Mouse (Mus musculus) heart, postnatal 4 days (tissue): ENCODE results near the gene Papolb. TPM values are rescaled to one million over a fixed set of nuclear protein-coding genes. Genes with fewer than 3 reads are reported as not detected.
A peak's percentile ranks its signal among the peaks of the same experiment; 100 is the strongest.

Experiments
- DNase-seq: peaks from one replicate; pipeline ENCODE4 v3.0.0; 2021
- total RNA-seq, 2 experiments: library from RNA; stranded (reverse); gene quantifications; 2 replicates each; pipeline ENCODE4 v1.2.3; 2021

Gene Papolb
- total RNA-seq, 2 experiments from 2014 or later, result 0.18 to 0.19 TPM

DNA sequence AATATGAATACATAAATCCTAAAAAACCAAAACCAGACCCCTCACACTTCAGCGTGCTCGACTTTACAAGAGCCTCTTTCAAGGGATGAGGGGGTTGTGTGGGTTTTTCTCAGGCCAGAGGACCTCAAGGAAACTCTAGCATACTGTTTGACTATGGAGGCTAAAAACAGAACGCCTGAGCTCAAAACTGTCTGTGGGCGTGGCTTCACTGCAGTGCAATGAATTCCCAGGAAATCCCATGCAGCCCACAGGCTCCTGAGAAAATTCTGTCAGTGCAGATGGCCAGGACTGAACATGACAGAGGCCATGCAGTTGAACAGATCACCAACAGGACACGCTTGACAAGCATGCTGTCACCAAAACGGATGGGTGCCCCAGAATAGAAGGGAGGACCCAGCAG is 10.9 kb downstream of the Papolb start:
- no peak for DNase-seq

DNA sequence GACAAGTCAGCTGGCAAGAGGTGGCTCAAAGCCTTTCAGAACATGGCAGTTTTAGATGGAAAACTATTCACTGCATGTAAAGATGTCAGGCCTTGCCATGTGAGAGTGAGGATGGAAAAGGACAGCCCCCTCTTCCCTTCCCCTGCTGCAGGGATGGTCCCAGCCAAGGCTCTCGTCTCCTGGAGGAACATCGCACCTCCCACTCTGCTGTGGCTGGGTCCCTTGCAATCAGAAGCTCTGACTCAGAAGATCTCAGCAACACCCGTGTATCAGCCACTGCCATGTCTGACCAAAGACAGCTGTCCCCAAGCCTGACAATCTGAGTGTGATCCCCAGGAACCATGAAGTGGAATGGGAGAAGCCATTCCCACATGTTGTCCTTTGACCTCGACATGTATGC is 17.8 kb downstream of the Papolb start:
- no peak for DNase-seq

DNA sequence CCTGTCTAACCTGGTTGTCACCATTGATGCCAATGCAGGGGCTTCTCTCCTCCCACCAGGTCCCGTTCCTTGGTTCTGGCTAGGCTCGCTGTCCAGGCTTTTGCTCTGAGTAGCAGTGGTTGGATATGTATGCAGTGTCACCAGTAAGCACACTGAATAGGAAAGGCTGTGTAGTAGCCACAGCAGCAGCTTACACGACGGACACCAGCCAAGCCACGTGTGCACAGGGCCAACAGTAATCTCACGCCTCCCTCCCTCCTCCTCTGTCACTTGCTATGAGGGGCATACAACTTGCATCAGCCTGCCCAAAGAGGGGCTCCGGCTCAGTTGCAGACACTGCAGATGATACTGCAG is 19.8 kb downstream of the Papolb start:
- DNase-seq, result no peak

DNA sequence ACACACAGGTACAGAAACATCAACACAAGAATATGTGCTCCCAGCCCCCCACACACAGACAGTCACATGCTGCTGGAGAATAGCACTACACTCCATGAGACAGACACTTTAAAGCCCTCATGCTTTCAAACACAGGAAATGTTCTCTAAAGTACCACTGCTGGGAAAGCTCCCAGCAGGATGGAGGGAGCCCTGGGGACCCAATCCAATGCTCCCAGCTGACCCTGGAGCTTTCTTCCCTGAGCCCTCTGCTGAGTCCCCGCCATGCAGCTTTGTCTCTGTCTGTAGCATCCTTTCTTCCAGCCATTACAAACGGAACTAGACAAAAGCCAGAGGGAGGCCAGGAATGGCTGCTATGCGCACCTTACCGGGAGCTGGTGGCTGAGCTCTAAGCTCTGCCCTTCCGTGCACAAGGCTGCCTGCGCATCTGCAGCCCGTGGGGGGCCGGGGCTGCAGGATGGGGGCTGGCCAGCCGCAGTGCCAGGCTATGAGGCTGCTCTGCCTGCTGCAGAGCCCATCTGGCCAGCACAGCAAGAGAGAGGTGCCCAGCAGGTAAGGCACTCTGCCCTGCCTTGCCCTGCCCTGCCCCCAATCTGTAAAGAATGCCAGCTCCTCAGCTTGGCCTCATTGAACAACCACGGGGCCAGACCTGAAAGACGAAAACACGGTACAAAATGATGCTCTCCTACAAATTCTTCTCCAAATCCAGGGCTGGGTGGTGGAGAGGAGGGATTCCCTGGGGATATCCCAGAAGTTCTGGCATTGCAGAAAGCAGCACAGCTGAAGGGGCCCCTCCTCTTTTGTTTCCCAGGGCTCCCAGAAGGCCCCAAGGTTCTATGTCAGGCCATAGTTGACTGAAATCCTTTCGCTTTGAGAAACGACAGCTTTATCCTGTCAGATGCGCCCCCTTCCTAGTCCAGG is 20.5 kb downstream of the Papolb start:
- no peak for DNase-seq

DNA sequence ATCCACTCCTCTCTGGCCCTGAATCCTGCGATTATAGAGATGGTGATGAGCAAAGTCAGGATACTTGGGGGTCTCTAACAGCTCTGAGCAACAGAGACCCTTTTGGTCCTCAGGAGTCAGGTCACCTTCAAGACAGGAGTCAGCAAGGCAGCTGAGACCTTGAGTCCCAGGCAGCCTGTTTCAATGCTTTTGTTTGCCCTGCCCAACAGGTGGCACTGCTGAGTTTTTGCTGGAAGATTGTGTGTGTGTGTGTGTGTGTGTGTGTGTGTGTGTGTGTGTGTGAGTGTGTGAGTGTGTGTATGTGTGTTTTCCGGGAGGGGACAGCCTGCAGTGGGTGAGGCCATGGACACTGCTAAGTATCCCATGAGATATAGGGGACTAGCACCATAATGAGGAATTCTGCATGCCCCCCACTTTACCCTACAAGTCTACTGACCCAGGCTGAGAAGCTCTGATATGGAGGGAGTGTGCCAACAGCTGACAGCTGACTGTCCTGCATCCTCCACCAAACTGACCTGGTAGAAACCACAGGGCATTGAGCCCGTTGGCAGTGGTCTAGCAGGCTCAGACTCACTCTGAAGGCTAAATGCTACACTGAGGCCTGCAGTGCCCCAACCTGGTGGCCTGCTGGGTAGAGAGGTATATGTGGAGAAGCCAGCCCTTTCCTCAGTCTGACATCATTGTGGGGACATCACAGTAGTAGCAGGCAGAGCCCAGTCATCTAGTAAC is 24.0 kb downstream of the Papolb start:
- peak; percentile 41 for DNase-seq

DNA sequence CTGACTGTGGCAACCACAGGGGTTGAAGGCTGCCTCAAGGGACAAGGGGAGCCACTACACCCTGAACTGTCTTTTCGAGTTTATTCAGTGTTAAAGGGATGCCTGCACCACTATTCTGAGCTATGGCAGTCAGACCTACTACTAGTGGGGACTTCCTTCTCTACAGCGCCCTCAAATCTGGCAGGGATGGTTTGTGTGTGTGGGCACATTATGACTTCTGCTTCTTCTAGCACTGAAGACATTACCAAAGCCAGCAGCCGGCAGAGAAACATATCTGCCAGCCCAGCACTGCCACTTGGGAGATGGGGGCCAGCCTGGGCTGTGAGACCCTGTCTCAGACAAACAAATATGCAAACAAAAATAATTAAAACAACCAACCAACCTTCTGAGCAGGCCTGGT is 25.7 kb downstream of the Papolb start:
- no peak for DNase-seq

DNA sequence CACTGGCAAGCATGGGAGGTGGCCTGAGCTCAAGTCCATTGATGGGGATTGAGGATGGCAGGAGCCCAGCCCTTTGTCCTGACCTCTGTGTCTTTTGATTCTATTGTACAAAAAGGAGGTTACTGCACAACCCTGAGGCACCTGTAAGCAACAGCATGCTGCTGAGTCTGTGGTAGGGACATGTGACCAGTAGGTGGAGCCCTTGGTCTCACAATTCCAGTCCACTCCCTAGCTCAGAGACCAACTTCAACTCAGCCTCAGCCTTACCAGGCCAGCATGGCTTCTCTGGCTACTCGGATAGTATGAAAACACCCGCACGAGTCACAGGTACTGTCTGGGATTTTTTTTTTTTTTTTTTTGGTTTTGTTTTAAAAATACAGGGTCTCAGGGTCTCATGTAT is 27.5 kb downstream of the Papolb start:
- peak; percentile 88 for DNase-seq

DNA sequence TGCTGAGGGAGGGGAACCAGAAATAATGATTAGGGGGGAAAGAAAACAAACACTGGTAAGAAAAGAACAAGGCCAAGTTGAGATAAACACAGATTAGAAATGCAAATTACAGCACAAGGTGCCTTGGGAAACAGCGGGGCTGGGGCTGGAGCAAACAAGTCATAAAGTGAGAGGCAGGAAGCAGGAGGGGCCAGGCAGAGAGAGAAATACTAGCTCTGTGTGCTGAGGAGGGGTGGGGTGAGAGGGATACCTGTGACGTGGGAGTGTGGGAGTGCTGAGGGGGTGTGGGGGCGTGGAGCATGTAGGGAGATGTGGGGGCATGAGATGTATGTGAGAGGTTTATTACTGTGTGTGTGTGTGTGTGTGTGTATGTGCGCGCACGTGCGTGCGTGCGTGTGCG is 29.0 kb downstream of the Papolb start:
- no peak for DNase-seq

DNA sequence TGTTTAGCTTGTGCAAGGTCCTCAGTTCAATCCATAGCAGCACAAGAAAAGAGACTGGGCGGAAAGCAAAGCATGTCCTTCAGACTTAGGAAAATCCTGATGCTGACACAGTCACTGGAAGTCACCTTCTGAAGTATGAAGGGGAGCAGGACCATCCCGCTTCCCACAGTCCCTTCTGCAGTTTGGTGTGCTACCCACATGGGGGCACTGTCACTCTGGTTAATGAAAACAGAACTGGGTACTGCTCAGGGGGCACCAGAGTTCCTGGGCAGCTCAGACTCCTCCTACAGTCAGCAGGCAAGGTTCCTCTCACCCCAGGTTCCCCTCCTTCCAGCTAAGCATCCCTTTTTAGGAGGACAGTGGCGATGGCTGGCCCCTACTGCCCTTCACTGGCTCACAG is 30.9 kb downstream of the Papolb start:
- DNase-seq, result peak; percentile 67

DNA sequence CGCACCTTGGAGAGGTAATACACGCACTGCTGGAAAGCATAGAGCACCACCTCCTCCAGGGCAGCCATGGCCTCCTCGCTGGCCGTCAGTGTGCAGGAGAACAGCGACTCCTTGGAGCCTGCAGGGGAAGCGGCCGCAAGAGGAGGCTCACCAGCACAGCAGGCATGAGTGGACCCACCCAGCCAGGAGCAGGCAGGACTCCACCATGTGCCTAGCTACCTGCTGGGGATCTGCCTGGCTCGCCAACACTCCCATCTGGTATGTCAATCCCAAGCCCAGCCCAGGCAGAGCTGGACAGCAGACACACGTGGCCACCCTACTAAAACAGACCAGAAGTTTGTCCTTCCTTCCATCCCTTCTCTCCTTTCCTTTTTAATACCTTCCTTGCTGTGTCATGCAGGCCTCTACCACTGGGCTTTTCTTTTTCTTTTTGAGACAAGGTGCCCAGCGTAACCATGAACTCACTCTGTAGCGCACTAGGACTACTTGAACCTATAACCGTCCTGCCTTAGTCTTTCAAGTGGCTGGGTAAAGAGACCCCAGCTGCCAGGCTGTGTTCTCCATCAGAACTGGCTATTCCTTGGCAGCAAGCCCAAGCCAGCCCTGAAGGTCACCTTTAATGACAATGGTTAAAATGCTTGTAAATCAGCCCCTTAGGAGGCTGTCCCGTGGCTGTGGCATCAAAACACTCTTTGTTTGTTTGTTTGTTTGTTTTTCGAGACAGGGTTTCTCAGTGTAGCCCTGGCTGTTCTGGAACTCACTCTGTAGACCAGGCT is 34.4 kb downstream of the Papolb start:
- no peak for DNase-seq

DNA sequence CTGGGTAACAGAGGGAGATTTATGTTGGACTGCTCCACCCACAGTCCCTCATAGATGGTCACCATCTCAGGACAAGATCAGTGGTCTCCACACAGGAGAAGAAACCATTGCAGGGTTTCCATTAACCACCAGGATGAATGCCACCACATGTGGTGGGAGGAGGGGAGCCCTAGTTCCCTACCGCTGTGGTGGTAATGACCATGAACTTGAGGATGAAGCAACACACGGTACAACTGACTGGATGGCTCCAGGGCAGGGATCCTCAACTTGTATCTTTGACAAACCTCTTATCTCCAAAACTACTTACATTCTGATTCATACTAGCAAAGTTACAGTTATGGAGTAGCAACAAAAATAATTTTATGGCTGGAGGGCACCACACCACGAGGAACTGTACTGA is 36.6 kb downstream of the Papolb start:
- no peak for DNase-seq

DNA sequence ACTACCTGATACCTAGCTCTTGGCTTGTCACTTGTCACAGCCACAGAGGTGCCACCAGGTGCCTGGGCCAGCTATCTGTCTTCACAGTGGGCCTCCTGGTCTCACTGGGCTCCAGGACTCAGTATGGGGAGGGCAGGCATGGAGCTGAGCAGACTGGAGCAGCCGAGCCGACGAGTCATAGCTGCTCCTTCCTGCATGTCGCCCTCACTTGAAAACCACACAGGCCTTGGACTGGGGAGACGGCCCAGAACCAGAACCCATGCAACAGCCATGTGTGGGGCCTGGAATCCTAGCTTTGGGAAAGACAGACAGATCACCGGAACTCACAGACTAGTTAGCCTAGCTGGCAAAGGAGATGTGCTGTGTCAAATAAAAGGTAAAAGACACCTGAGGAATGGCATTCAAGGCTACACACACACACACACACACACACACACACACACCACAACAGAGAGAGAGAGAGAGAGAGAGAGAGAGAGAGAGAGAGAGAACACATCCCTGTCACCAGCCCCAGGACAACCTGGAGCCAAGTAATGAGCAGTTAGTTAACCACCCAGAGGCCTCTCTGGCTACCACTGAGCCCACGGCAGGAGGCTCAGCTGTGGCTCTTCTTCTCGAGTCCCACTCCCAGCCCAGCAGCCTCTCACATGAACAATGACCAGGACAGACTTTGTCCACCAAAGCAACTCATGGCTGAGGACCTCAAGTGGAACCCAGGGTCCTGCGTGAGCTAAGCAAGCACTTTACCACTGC is 39.7 kb downstream of the Papolb start:
- no peak for DNase-seq

DNA sequence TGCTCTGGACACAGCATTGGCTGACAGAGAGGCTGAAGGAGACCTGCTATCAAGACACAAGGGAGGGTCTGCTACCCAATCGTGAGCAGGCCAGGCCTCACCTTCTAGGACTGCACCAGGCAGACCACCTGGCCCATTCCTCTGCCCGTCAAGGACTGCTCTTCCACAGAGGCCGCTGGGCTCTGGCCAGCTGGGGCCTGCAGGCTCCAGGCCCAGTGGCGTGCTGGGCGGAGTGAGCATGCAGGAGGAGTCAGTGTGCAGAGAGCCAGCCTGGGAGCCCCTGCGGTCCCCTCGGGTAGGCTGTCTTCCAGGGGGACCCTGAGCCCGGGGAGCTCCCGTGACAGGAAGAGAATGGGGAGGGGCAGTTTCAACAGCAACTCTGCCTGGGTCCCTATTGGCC is 43.2 kb downstream of the Papolb start:
- no peak for DNase-seq

DNA sequence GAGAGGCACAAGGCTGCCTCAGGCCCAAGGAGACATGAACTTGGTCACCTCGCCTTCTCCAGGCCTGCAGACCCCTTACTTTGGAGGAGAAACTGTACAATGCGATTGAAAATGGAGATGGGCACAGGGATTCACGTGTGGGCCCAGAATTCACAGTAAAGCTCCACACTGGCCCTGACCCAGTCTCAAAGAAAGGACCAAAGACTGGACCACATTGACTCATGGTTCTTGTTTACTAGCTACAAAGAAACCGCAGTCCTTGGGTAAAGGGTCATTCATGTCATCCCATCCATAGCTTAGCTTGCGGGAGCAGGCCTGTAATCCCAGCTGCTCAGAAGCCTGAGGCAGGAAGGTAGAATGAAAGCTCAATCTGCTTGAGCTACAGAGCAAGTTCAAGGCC is 46.3 kb downstream of the Papolb start:
- no peak for DNase-seq

DNA sequence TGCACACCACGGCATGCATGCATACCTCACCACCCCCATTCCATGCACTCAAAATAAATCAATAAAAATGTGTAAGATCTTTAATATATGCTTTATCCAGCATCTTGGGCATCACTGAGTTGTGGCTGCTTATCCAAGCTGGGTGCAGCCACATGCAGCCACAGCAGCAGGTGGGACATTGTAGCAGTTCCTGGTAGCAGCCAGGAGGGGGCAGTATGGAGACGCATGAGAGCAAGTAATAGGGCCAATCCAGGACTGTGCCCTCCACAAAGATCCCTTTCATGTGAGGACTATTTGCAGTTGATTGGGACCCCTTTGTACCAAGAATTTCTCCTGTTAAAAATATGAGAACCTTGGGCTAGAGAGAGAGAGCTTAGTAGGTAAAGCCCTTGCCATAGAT is 47.4 kb downstream of the Papolb start:
- no peak for DNase-seq

DNA sequence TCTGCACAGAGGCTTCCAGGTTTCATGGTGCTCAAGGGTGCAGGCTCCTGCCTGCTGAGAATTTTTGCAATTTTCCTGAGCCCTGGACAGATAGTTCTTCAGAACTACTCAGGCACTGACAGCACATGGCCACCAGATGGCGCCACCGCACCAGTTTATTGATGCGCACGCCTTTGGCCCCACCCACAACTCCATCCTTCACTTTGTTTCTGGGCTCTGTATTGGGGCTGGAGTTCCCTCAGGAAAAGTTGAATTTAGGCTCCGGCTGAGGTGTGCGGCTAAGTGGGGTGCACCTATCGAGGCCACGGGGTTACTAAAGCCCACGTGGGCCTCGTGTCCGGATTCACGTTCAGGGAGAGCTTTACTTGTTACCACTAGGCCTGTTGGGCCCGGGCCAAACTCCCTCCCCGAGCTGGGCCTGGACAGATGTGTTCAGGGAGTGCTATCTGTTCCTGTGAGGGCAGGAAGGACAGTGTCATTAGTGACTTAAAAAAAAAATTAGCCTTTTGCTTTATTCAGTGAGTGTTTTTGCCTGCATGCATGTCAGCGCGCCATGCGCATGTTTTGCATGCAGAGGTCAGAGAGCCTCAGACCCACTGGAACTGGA is 50.9 kb downstream of the Papolb start:
- DNase-seq, result peak; percentile 90

DNA sequence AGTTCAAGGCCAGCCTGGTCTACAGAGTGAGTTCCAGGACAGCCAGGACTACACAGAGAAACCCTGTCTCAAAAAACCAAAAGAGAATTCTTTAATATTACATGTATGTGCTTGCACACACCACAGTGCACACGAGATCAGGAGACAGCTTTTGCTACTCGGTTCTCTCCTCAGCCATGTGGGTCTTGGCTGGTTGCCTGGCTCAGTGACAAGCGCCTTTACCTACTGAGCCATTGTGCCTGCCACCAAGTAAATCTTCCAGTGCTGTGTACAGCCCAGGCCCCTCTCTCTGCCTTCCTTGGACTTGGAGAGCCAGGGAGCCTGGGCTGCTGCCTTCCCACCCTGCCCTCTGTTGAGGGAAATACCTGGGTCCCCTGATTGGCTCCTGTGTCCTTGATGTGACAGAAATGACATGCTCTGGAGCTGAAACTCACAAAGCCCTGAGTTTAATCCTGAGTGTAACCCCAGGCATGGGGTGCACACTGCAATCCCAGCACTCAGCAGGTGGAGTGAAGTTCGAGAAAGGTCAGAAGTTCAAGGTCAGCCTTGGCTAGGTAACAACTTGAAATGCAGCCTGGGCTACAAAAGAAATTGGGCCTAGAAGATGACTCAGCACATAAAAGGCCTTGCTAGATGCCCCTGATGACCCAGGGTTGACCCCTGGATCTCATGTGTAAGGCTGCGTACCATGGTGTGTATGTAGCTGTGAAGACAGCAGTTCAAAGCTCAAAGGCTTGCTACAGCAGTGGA is 51.8 kb downstream of the Papolb start:
- DNase-seq, result no peak

DNA sequence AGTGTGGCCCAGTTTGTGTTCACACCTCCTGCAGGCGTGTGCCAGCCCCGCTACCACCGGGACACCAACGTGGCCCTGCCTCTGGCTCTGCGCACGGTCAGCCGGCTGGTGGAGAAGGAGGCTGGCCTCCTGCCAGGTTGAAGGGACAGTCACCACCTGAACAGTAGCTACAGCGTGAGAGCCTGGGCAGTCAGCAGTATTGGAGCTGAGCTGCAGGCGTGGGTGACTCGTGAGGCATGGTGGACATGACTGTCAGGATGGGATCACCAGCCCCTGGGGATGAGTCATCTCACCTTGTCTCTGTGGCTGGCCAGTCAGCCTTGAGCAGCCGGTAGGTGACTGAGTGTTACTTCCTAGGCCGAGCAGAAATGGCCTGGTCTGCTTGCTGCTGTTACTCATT is 52.5 kb downstream of the Papolb start:
- peak; percentile 57 for DNase-seq
